Mouse (Mus musculus): ENCODE measurements around the gene Zc3hav1.

Gene Zc3hav1

DNA sequence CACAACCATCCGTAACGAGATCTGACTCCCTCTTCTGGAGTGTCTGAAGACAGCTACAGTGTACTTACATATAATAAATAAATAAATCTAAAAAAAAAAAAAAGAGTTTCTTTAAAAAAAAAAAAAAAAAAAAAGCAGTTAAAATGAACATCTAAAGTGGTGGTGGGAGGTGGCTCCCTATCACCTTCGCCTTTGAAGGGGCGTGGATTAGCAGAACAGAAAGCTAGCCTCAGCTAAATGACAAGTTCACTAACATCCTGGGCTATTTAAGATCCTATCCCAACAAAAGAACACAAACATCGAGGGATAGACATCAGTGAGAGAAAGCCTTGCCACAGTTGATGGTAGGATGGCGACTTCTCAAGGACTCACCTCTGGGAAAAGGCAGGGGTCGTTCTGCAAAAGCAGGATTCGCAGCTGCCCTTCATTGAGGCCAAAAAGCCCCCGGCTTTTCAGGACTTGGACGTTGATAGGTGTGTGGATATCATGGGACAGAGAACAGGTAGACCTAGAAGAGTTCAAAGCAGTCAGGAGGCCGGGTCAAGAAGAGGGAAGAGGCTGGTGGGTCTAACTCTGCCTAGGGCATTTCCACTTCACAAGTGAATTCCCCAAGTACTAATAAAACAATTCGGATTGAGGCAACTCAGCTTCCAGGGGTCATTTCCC lies 56.7 kb downstream of the Zc3hav1 start:
- DNase-seq (ENCODE audit: low read depth, low spot score), result no peak

DNA sequence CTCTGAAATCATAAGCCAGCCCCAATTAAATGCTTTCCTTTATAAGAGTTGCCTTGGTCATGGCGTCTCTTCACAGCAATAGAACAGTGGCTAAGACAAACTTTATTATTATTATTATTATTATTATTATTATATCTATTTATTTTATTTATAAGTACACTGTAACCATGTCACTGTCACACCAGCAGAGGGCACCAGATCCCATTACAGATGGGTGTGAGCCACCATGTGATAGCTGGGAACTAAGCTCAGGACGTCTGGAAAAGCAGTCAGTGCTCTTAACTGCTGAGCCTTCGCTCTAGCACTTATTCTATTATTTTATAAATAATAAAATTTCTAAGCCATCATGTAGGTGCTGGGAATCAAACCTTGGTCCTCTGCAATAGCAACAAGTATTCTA lies 60.7 kb downstream of the Zc3hav1 start:
- DNase-seq (ENCODE audit: low read depth, low spot score), result no peak

DNA sequence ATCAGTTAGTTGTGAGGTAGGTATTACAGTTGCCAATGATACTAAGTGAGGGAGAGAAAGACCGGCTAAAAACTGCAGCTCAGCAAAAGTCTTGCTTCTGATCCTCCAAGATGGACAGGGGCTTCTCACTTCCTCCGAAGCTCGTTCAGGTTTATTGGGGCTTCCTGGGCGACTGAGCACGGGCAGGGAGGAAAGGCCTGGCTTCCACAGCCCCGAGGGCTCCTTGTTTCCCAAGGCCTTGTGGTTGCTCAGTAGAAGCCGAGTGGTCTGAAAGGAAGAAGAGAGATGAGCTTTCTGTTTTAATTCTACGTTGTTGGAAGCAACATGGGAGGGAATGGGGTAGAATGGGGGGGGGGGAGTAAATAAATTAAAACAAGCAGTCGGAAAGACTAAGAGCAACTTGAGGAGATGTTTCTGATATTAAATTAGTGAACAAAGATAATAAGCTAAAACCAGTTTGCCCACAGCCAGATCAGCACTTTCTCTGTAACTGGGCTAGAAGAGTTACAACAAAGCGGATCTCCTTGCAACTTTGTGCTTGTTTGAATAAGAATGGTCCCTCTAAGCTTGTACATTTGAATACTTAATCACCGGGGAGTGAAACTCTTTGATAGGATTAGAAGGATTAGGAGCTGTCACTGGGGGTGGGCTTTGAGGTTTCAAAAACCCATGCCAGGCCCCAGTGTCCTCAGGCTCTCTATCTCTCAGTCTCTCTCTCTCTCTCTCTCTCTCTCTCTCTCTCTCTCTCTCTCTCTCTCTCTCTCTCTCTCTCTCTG lies 61.3 kb downstream of the Zc3hav1 start:
- DNase-seq (ENCODE audit: low read depth, low spot score), result no peak

DNA sequence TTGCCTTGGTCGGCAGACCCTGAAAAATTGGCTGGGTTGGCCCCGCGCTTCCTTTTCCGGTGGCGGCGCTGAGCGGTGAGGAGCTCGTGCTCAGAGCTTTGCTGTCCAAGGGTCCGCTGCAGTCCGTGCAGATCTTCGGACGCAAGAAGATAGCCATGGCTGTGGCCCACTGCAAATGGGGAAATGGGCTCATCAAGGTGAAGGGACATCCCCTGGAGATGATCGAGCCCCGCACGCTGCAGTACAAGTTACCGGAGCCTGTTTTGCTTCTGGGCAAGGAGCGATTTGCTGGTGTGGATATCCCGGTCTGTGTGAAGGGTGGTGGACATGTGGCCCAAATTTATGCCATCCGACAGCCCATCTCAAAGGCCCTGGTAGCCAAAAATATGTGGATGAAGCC lies 70.0 kb downstream of the Zc3hav1 start:
- DNase-seq (ENCODE audit: low read depth, low spot score), result no peak

DNA sequence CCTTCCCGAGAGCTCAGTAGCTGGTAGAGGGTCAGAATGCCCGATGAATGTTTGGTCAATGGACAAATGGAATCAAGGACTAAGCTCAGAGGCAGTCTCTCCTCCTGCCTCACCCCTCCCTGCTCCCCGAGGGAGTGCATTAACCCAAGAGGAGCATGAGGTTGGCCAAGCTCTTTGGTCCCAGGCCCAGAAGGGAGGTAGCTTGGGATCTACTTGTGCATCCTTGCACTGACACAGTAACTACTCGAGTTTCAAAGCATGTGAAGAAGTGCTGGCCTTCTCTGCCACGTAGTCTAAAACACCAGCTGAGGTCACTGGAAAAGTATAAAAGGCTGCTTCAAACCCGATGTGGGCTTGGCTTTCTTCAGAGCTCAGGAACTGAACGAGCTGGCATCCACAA lies 89.9 kb downstream of the Zc3hav1 start:
- no peak for DNase-seq (ENCODE audit: low read depth, low spot score)

DNA sequence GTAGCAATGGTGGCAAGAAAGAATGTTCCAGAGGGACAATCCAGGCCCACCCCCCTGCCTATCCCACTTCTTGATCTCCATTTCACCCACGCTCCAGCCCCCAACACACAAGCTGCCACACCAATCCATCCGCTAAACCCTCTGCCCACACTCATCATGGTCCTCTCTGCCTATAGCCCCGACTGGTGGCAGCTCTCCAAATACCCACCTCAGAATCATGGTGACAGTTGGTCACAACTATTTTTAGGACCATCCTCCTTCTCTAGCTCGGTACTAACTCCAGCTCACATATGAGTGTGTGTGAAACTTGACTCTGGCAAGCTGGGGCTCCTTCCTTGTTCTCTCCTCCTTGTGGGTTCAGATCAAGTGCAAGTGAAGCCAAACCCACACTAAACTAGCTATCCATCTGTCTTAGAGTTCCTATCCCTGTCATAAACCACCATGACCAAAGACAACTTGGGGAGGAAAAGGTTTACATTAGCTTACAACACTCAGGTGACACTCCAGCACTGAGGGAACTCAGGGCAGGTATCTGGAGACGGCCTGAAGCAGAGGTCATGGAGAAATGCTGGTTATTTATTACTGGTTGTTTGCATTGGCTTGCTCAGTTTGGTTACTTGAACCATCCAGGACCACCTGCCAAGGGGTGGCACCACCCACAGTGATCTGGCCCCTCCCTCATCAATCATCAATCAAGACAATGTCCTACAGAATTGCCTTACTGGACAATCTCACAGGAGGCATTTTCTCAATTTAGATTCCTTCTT lies 90.8 kb downstream of the Zc3hav1 start:
- no peak for DNase-seq (ENCODE audit: low read depth, low spot score)

DNA sequence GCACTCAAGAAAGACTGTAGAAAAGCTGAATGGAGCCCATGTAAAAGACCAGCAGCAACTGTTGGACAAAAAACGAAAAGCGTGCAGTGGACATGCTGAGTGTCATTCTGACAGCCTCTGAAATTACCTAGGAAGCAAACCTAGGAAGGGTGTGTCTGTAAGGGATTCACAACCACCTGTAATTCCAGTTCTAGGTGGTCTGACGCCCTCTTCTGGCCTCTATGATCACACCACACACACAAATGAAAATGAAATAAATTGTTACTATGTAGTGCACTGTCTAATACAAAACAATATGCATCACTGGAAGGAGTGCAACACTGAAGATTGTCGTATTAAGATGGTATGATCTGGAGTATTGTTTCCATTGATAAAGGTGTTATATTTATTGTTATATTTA lies 92.5 kb downstream of the Zc3hav1 start:
- DNase-seq (ENCODE audit: low read depth, low spot score), result no peak

DNA sequence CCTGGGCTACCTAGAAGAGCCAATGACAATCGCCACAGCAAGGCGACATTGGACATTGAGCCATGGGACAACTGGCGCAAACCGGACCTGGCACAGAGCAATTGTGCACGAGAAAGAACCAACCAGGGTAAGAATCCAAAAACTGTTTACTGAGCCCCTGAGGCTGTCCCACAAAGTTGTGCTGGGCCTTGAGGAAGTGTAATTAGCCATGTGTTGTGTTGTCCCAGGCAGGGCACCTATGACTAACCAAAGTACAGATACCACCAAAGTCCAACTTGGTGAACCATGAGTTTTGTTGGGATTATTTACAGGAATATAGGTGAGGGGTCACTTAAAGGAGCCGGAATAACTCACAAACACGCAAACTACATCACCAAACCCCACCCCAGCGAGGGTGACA lies 96.9 kb downstream of the Zc3hav1 start:
- no peak for DNase-seq (ENCODE audit: low read depth, low spot score)

DNA sequence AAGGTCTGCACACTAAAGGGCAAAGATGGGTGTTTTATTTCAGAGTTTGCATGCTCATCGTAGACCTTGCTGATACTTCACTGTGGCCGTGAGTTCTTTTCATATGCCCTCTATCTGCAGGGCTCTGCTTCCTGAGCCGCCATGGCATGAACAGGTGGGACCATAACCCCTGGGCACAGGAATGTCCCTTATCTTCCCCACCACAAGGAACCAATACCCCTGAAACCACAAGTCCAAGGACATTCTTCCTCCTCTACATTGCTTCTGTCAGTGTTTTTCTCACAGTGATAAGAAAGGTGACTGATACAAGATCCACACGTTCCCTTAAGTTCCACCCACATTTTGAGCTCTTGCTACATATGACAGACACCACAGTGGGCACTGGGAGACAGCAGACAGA lies 97.6 kb downstream of the Zc3hav1 start:
- DNase-seq (ENCODE audit: low read depth, low spot score), result no peak

DNA sequence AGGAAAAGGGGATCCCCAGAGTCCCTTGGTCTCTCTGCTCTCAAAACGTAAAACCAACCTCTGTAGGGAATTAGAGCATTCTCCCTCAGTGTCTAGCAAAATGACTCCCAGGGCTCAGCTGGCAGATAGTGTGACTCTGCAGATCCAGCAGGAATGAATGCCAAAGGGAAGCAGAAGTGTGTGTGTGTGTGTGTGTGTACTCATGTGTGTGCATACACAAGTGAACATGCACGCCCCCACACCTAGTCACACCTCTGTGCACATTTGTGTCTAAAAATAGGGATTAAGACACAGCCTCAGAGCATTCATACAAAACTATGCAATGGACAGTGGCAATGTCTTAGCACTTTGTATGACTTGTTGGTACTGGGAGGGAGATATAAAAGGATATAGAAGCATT lies 98.6 kb downstream of the Zc3hav1 start:
- DNase-seq (ENCODE audit: low read depth, low spot score), result no peak

Measured in retina, adult 2 months (tissue).